Mouse (Mus musculus): ENCODE results near the gene H1f0.
"Not testable (repeated sequence)": the region's sequence is repeated elsewhere in the genome, so short reads cannot be mapped to it uniquely, and the experiment has no call there.

Gene H1f0

GRCm38 (mm10) chr15:79000357-79000791, 27.9 kb upstream of the H1f0 start:
- in situ Hi-C loops (cut with MboI; ENCODE audit: low pct_unique_long_range_greater_than_20kb in 1 of 2, low sequenced_read_pairs in 2 of 2, unreplicated experiment in 1 of 2): no loop called here

DNA sequence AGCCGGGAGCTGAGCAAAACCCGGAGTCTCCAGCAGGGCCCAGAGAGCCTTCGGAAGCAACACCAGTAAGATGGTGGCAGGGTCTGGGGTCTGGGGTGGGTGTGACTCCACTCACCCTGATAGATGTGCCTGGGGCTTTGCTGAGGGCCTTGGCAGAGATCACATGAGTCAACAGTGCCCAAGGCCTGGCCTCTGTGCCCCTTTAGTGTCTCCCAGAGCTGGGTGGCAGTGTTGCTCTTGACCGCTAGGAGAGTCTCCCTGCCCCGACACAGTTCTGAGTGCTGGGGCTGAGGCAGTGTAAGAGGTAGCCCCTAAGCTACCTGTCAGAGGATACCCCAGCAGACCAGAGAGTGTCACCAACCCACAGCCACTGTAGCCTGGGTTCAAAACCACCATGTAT, 26.7 kb upstream of the H1f0 start:
- in situ Hi-C loops (cut with MboI; ENCODE audit: low pct_unique_long_range_greater_than_20kb in 1 of 2, low sequenced_read_pairs in 2 of 2, unreplicated experiment in 1 of 2): no loop called here

GRCm38 (mm10) chr15:79002036-79002435, 26.2 kb upstream of the H1f0 start:
- in situ Hi-C loops (cut with MboI; ENCODE audit: low pct_unique_long_range_greater_than_20kb in 1 of 2, low sequenced_read_pairs in 2 of 2, unreplicated experiment in 1 of 2): no loop called here

- in situ Hi-C loops (cut with MboI; ENCODE audit: low pct_unique_long_range_greater_than_20kb in 1 of 2, low sequenced_read_pairs in 2 of 2, unreplicated experiment in 1 of 2): no loop called here
Observed at GRCm38 (mm10) chr15:79003079-79003478, 25.2 kb upstream of the H1f0 start.

GRCm38 (mm10) chr15:79005581-79005980, 22.7 kb upstream of the H1f0 start:
- in situ Hi-C loops (cut with MboI; ENCODE audit: low pct_unique_long_range_greater_than_20kb in 1 of 2, low sequenced_read_pairs in 2 of 2, unreplicated experiment in 1 of 2): no loop called here

DNA sequence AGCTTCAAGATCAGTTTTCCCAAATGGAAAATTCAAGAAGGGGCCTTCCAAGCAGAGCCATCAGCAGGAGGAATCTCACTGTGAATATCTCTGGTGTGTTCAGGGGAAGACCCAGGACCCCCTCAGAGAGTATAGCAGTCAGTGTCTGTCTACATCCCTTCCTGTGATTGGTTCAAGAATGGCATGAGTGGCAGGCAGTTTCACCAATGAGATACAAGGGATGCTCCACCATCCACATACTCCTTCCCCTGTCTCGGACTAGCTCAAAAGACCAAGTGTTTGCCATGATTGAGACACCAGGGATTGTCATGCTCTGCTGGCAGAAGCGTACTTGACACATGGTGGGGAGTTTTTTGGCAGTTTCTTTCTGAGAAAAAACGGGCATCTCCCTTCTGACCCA, 21.6 kb upstream of the H1f0 start:
- in situ Hi-C loops (cut with MboI; ENCODE audit: low pct_unique_long_range_greater_than_20kb in 1 of 2, low sequenced_read_pairs in 2 of 2, unreplicated experiment in 1 of 2): no loop called here

DNA sequence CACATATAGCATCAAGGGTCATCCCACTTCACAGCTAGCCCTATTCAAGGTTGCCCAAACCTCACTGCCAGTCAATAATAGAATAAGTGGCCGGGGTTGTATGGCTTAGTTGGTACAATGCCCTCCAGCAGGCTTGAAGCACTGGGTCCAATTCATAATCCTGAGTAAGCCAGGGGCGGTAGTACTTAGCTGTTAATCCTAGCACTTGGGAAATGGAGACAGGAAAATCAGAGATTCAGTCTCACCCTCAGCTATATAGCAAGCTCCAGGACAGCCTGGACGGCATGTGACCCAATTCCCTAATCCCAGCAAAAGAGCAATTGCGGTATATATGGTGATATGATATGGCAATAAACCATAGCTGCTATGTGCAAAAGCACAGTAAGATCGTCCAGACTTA, 21.2 kb upstream of the H1f0 start:
- in situ Hi-C loops (cut with MboI; ENCODE audit: low pct_unique_long_range_greater_than_20kb in 1 of 2, low sequenced_read_pairs in 2 of 2, unreplicated experiment in 1 of 2): no loop called here

- in situ Hi-C loops (cut with MboI; ENCODE audit: low pct_unique_long_range_greater_than_20kb in 1 of 2, low sequenced_read_pairs in 2 of 2, unreplicated experiment in 1 of 2): not testable (repeated sequence)
Observed at GRCm38 (mm10) chr15:79007836-79008235, 20.4 kb upstream of the H1f0 start.

DNA sequence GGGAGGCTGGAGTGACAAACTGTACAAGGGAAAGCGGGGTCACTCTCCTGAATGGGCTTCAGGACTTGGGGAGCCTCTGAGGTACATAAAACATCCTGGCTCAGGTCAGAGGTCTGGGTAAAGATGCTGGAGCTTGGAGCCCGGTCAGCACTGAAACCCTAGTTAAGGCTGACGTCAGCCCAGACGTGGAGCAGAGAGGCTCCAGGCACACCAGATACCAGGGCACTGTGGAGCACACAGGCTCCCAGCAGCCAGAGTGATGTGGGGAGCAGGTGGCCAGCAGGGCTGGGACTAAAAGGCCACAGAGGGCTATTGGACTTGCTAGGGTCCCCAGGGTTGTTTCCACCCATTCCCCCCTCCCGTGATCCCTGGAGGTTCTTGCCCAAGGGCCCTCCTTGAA, 18.5 kb upstream of the H1f0 start:
- in situ Hi-C loops (cut with MboI; ENCODE audit: low pct_unique_long_range_greater_than_20kb in 1 of 2, low sequenced_read_pairs in 2 of 2, unreplicated experiment in 1 of 2): no loop called here

GRCm38 (mm10) chr15:79011550-79011949, 16.7 kb upstream of the H1f0 start:
- in situ Hi-C loops (cut with MboI; ENCODE audit: low pct_unique_long_range_greater_than_20kb in 1 of 2, low sequenced_read_pairs in 2 of 2, unreplicated experiment in 1 of 2): no loop called here

GRCm38 (mm10) chr15:79013382-79013781, 14.9 kb upstream of the H1f0 start:
- in situ Hi-C loops (cut with MboI; ENCODE audit: low pct_unique_long_range_greater_than_20kb in 1 of 2, low sequenced_read_pairs in 2 of 2, unreplicated experiment in 1 of 2): no loop called here

GRCm38 (mm10) chr15:79018191-79018590, 10.1 kb upstream of the H1f0 start:
- in situ Hi-C loops (cut with MboI; ENCODE audit: low pct_unique_long_range_greater_than_20kb in 1 of 2, low sequenced_read_pairs in 2 of 2, unreplicated experiment in 1 of 2): no loop called here

DNA sequence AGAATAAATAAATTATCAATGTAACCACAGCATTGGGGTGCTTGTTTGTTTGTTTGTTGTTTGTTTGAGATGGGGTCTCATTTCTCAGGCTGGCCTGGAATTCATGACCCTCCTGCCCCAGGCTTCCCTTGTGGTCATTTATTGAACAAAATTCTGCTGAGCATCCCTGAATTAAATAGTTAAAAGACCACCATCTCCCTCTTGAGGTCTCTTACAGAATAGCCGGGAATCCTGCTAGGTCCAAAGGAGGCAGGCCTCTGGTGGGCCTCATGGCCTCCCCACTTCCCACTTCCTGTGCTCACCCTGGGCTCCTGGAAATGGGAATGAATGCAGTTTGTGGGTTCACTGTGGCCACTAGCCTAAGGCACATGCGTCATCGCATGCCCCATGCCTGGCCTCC, 9.4 kb upstream of the H1f0 start:
- in situ Hi-C loops (cut with MboI; ENCODE audit: low pct_unique_long_range_greater_than_20kb in 1 of 2, low sequenced_read_pairs in 2 of 2, unreplicated experiment in 1 of 2): no loop called here

- in situ Hi-C loops (cut with MboI; ENCODE audit: low pct_unique_long_range_greater_than_20kb in 1 of 2, low sequenced_read_pairs in 2 of 2, unreplicated experiment in 1 of 2): no loop called here
Observed at GRCm38 (mm10) chr15:79022671-79023230, 5.5 kb upstream of the H1f0 start.

DNA sequence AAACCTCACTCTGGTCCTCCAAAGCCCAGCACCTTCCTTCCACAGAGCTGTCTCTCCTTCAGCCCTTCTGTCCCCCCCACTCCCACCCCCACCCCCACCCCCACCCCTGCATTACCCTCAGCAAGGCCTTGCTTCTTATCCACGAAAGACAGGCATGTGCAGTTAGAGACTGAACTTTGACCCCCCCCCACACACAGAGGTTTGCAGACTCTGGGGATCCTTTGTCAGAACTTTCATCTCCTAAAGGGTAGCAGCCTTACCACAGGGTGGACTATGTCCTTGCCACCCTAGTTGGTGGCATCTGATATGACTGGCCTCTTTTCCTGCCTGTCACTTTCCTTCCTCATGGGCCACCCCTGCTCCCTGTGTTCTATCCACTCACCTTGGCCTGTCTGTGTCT, 4.9 kb upstream of the H1f0 start:
- in situ Hi-C loops (cut with MboI; ENCODE audit: low pct_unique_long_range_greater_than_20kb in 1 of 2, low sequenced_read_pairs in 2 of 2, unreplicated experiment in 1 of 2): no loop called here

GRCm38 (mm10) chr15:79025687-79026308, 2.5 kb upstream of the H1f0 start:
- in situ Hi-C loops (cut with MboI; ENCODE audit: low pct_unique_long_range_greater_than_20kb in 1 of 2, low sequenced_read_pairs in 2 of 2, unreplicated experiment in 1 of 2): no loop called here

DNA sequence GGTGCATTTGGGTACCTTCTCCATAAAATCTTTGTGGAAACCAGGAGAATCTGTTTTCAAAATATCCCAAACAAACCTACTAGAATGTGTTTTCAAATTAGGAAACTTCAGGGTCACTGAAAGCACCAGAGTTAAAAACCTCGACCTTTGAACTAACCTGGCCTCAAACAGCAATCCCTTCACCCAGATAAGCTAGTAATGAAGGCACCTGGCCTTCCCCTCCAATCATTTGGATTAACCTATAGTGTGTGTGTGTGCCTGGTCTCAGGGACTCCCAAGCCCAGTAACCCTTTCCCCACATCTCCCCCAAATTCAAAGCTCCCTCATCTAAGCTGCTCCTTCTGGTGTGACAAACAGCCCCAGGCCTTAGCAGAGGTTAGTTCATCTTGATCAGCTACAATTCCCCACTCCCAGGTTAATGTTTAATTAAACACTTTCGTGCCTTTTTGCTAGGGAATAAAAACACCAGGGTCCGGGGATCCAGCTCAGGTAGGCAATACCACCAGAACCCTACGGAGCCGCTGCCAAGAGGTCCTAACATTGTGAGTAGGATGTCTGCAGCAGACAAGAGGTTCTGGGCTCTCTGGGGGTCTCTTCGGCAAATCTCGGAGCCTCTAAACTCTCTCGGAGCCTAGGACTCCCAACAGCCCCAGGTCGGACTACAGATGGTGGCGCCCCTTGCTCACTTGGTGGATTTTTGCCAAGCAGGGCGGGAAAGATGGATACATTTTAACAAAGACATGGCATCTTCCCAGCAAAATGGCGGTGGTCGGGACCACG, 1.5 kb upstream of the H1f0 start:
- in situ Hi-C loops (cut with MboI; ENCODE audit: low pct_unique_long_range_greater_than_20kb in 1 of 2, low sequenced_read_pairs in 2 of 2, unreplicated experiment in 1 of 2): no loop called here

DNA sequence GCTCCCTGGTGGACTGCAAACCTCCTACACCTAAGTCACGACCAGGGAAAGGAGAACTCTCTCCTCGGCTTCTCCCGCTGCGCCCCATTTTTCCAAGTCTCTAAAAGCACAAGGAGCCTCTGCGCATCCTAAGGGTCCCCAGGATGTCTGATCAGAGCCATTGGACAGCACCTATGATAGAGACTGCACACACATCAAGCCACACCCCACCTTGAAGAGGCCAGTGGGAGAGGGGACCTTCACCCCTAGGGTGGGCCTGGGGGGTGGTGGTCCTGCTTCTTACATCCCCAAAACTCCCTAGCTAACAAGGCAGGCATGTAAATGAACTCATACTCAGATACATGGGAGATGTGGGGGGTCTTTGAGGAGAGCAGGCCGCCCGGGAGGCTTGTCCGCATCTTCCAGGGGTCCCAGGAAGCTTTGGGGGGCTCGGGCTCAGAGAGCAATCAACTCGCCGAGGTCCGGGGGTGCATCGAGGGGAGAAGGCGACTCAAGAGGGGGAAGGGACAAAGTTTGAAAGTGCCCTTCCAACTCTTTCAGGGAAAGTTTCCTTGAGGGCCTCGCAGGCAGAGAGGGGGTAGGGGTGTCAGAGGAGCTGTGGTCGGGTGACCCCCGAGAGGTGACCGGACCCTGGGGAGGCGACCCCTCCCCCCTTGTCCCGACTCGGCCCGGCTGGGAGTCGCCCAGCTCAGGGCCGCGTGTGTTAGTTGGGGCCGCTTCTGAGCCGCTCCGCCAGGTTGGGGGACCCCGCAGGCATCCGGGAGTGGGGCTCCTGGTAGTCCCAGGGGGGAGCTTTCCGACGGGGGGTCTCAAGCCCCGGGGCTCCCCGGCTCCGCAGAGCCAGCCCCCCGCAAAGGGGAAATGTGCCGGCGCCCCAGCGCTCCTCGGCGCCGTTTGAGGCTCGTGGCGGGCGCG, 702 bp upstream of the H1f0 start:
- in situ Hi-C loops (cut with MboI; ENCODE audit: low pct_unique_long_range_greater_than_20kb in 1 of 2, low sequenced_read_pairs in 2 of 2, unreplicated experiment in 1 of 2): no loop called here
